Mouse (Mus musculus) left cerebral cortex, postnatal 10 days (tissue): ENCODE results near the gene Rassf8. TPM values are rescaled to one million over a fixed set of nuclear protein-coding genes. Genes with fewer than 3 reads are reported as not detected.

ENCODE experiments used
- DNase-seq, 2 experiments: peaks; one replicate each; pipeline ENCODE4 v3.0.0; 2021 to 2022; ENCODE audit warnings: low spot score in 2 of 2, mixed read lengths in 1 of 2; ENCODE audit errors: extremely low spot score in 1 of 2
- intact Hi-C: fragments of 180-260 bp; cut with DNase I; formaldehyde crosslinking; loops from one replicate; pipeline ENCODE4 v1.15.1; 2025
- total RNA-seq, 2 experiments: library from RNA; stranded (reverse); gene quantifications; 2 replicates each; pipeline ENCODE4 v1.2.3; 2021

Rassf8 gene
- total RNA-seq, 2 experiments from 2014 or later = 11.8 to 13.7 TPM

DNA sequence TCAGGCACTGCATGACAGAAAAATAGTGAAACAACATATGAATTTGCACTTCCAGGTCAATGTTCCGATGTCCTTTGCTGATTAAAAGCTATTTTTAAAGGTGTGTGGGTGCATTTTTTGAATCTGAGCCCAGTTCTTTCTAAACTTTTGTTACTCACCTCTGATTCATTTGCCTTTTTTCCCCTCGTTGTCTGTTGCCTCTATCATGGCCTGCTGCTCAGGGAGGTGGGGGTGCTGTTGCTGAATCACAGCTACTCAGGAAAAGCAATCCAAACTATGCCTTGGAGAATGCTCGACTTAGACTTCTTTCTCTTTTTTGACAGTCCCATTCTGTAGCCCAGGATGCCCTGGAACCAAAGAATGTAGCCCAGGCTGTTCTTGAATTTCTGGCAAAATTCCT is 1.3 kb upstream of the Rassf8 start:
- no peak for DNase-seq
- intact Hi-C loops = no loop called here

DNA sequence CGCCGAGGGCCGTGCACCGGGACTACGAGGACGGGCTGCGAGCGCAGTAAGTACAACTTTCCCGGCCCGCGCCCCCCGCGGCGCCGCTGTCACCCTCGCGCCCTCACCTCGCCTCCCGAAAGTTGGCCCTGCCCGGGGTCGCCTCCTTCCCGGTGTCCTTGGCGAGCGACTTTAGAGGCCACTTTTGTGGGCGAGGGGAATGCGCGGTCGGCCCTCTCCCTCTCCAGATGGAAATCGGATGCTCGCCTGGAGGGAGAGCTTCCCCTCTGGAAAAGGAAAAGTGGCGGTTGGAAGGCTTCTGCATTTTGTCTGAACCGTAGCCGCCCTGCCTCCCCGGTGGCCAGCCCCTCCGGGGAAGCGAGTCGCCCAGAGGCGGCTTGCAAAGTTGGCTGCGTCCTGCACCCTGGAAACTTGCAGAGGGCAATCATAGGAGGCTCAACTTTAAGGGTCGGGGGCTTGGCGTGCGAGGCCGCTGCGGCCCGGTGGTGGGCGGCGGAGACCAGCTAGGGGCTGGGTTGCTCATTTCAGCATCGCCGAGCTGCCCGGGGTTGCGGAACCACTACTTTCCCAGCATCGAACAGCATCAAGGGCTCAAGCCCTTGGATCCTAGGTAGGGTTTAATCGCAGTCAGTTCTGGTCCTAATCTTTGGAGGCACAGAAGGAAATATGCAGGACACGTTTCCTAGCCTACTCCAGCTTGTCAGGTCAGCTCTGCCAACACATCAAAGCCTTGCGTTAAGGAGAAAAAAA is 548 bp downstream of the Rassf8 start:
- intact Hi-C loops = no loop called here
- no peak for DNase-seq

DNA sequence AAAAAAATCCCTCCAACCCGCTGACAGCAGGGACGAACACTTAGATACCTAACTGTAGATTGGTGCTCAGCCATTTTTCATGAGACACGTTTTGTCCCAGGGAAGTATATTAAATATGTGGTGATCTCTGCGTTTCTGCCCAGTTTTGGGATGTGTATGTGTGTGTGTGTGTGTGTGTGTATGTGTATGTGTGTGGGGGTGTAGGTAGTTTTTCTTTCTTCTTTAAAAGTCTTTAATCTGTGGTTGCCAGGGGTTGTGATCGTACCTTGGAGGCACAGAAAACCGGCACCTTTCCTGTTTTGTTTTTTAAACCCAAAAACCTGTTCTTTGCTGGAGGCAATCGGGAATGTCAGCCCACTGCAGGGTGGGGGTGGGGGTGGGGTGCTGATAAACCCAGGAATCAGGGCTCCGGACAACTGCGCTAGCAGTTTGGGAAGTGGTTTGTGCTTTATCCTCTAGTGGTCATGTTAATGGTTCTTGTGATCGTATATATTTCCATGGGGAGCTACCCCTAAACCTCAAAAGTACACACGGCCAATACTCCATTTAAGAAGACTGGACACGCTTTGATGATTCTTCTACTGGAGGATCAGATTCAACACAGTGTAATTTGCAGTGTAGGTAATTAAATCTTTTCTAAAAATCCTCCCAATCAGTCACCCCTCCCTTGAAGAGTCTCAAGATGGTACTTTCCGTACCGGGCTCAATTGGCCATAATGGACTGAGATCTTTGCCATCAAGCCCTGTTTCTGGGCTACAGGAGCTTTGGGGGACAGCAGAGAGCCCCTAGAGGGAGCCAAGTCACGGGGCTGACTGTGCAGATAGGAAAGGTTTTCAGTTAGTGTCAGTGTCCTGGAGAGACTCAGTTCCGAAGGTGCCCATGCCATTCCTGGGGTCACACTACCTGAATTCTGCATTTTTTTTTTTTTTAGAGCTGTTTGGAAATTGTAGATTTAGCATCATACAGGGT is 1.4 kb downstream of the Rassf8 start:
- DNase-seq = no peak
- intact Hi-C loops = no loop called here

DNA sequence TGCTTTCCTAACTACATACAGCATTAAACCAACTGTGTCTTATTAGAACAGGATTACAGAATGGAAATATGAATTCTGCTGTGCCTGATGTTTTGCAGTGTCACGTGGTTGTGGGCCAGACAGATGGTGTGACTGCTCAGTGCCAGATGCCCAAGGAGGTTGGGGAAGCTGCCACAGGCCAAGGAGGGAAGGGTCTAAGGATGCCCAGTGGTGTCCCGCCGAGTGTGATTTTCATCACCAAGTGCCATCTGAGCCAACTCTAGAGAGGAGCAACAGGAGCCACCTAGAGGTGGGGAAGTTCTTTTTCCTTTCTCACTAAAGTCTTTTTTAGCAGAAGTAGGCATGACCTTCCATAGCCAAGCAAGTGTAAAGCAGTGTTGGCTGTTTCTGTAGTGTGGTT is 3.8 kb downstream of the Rassf8 start:
- DNase-seq = no peak
- intact Hi-C loops = no loop called here

DNA sequence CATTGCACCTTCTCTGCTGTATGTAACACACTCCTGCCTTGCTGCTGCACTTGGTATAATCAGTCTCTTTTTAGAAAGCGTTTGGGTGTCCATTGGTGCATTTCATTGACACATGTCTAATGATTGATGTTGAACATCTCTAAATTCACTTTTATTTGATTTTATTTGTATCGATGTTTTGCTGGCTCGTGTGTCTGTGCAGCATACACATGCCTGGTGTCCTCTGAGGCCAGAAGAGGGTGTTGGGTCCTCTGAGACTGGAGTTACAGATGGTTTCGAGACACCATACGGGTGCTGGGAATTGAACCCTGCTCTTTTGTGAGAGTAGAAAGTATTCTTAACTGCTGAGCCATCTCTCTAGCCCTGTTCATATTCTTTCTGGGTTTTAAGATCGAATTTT is 6.7 kb downstream of the Rassf8 start:
- intact Hi-C loops = no loop called here

DNA sequence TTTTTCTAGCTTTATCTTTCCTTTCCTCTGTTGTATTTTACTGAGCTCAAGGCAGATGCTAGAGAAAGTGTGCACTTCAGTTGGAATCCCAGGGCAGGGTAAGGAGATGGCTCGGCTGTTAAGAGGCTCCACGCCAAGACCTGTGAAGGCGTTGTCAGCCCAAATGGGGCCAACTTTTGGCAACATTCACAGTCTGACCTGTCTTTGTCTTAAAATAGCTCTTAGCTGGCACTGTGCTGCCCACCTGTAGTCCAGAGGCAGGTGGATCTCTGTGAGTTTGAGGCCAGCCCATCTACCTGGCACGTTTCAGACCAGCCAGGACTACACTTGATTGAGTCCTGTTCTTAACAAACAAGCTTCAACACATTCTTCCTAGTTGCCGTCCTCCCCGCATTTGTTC is 7.9 kb downstream of the Rassf8 start:
- intact Hi-C loops = no loop called here
- DNase-seq = no peak

More for the DNA sequence above, 6.7 kb downstream of the Rassf8 start:
- DNase-seq = no peak

DNA sequence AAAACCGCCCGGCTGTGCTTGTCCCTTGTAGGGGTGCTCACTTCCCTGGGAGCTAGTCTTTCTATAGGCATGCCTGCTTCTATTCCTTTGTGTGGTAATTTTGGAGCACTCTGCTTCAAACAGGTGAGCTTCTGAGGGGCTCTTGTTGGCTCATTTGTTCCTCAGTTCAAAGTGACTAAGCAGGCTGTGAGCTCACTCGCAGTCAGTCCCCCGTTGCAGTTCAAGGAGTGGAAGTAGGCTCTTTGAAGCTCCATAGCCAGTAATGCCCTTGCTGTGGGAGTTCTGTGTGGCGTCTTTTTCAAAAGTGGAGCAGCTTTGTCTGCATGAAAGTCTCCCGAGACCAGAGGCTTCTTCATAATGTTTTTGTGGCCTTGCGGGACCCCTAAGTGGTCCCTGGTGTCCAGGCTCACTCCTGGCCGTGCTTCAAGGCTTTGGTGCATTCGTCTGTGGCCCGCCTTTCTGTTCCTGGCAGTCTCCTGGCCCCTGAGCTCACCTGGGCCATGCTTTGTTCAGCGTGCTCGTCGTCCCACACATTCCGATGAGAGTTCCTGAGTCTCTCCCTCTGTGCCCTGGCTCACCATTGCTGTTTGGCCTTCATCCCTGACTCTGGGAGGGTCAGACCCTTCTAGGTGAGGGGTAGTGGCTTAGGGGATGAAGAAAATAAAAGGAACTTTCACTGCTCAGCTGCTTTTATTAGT is 9.5 kb downstream of the Rassf8 start:
- intact Hi-C loops = no loop called here
- no peak for DNase-seq

DNA sequence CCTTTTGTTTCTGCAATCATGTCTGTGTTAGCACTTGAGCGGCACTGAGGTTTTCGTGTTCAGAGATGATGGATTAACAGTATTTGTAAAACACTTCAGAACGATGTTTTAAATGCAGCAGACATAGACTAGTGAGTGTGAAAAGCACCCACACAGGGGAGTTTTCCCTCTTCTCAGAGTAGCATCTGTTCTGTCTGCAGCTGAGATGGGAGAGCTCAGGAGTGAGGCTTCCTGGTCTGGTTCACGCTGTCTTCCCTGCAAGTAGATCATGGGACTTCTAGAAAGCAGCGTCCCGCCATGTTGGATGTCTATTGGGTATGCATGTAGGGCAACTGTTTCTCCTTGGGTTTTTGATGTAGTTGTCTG is 10.1 kb downstream of the Rassf8 start:
- intact Hi-C loops = no loop called here
- DNase-seq = no peak

DNA sequence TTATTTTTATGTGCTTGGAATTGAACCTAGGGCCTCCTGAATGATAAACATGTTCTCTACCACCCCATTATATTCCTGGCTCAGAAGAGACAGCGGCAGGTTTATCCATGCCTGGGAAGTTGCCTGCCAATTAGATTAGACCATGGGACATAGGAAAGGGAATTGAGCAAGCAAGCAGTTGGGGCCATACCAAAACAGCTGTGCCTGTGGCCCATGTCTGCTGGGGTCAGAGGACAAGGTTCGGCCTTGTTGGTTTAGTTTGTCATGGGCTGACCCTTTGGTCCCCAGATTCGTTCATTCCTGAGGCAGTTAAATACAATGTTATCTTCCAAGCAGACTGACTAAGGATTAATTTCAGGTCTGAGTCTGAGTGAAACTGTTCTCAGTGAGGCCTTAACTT is 10.8 kb downstream of the Rassf8 start:
- intact Hi-C loops = no loop called here
- DNase-seq = no peak

DNA sequence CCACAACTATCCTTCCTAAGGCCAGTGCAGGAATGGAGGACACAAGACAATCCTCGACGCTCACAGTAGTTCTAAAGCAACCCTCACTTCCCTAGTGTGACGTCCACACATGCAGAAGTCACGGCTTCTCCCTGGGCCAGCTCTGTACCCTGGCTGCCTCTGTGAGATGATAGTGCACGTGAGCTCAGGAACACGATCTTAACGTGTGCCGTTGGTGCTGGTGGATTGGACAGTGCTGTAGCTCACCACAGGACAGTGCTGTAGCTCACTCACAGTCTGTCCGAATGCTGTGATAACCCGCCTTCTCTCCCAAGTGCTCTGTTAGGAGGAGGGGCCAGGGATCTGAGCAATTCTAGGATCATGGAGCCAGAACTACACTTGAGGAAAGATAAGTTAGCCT is 12.1 kb downstream of the Rassf8 start:
- intact Hi-C loops = no loop called here

DNA sequence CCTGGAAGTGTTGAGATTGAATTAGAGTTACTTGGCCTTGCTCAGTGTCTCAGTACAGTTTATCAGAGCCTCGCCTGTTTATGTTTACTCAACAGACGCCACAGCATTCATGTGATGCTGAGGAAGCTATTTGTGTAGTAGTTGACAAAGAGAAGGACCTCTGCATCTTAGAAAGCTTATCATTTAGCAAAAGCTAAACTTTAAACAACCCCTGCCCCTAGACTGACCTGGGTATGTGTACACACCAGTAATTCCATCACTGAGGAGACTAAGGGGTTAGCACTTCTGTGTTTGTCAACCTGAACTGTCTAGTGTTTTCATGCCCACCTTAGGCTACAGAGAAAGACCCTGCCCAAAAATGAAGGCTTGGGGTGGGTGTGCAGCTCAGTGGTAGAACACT is 12.9 kb downstream of the Rassf8 start:
- DNase-seq = no peak
- intact Hi-C loops = no loop called here

More for the DNA sequence above, 12.1 kb downstream of the Rassf8 start:
- DNase-seq = no peak

DNA sequence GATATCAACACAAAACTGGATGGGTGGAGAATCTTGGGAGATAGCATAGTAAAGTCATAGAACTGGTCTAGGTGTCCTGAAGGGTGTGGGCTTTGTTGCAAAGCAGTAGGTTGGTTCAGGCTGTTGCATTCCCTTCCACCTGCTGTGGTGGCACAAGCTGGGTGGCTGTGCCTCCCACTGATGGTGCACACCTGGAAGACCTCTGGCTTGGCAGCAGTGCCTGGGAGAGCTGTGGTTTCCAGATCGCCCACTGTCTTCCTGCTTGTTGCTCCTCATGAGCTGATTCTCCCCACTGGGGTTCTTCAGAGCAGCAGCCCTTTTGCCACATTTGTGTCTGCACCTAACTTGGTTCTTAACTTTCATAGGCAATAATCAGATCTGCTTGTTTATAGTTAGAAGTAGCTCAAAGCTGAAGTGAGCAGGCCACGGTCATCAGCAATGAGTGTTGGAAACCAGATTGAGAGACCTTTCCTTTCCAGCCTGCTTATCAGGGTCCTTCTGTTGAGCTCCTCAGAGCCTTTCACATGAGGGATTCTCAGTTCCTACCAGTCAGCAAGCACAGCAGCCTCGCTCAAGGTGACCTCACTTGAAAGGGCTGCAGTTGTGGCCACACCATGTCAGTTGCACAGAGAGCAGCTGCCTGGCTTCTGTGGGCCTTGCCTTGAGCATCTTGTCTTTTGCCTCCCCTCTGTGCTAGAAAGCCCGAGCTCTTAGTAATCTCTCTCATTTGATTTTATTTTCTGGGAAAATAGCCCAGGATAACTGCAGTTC is 13.9 kb downstream of the Rassf8 start:
- no peak for DNase-seq
- intact Hi-C loops = no loop called here

DNA sequence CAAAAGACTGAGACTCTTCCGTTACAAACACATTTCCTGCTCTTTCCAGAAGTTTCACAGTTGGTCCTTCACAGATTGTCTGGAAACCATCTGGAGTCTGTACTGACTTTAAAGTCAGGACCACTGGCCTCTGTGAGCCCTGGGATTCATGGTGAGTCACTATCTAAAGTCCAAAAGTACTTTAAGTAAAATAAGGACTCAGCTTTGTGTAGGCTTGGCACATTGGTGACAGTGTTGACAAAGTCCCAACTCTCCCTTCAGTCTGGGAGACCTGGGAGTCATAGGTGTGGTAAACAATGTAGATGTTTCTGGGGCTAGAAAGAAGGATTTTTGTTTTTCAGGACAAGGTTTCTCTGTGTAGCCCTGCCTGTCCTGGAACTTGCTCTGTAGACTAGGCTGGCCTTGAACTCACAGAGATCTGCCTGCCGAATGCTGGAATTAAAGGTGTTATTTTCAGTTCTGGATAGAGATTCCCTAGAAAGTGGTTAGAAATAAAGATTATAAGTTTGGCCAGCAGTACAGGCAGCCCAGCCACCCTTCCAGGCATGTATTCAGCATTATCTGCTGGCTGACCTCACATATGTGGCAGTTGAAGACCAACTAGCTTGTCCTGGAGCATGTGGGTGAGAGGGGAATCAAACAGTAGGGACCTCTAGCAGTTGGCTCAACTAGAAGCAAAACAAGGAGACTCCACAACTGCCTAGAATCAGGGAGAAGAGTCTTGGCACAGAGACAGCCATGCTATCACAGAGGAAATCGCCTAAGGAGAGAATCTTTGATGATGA is 14.8 kb downstream of the Rassf8 start:
- intact Hi-C loops = no loop called here
- DNase-seq = no peak

DNA sequence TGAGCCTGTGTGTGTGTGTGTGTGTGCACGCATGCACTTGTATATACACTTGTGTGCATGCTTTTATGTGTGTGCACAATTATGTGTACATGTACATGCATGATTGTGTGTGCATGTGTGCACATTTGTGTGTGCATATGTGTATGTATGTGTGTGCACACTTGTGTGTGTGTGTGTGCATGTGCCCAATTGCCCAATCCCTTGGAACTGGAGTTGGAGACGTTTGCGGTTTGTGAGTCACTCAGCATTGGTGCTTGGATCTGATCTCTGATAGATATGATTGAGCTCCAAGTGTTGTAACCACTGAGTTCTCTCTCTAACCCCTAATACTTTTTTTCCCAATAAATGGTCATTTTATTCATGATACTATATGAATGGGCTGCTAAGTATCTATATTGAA is 15.5 kb downstream of the Rassf8 start:
- intact Hi-C loops = no loop called here
- DNase-seq = no peak

DNA sequence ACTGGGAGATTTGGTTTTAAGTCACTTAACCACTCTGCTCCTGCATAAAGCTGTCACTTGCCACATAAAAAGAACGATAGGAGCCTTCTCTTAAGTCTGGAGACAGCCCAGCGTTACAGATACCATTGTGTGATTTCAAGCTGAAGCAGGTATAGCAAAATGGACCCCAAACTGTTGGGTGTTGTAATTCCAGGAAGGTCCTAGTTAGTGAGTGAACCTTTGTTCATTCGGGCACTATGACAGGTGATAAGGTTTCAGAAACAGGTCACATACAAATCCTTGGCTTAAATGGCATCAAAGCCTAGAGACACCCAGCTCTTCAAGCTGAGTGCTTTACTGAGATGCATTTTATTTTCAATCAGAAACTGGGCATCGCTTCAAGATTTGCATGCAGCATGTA is 16.5 kb downstream of the Rassf8 start:
- intact Hi-C loops = no loop called here
- DNase-seq = no peak

DNA sequence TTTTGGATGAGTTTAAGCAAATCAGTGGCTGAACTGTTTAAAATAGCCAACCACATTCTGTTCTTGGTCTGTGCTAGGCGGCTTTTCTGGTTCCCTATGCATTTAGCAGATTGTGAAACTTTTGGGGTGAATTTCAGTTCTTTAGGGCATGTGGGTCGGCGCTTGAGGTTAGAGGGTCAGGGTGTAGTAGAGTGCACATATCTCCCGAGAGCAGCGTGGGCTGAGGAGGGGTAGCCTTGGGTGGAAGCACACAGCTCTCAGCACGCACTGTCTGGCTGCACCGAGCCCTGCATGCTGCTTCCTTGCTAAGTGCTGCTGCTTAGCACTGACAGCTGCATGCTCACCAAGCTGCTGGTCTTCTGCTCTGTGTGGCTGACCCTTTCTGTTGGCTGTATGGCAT is 18.5 kb downstream of the Rassf8 start:
- peak in 1 of 2 experiments; percentile 32 for DNase-seq

DNA sequence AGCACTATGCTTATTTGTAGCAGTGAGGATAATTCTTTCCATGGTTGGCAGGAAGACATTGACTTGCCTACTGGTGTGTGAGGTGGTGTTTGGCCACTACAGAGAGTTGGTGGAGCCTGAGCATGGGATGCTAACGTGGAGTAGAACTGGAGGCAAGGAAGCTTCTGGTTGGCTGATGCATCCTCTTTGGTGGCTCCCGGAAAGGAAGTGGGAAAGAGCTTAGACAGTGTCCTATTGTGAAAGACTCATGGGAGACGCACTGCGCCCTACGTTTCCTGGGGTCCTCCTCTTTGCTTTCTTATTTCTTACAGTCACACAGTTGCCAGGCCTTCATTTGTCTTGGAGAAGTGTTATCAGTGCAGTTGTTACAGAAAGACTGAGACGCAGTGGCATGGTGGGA is 20.4 kb downstream of the Rassf8 start:
- DNase-seq = no peak
- intact Hi-C loops = no loop called here

More for the DNA sequence above, 18.5 kb downstream of the Rassf8 start:
- intact Hi-C loops = no loop called here

DNA sequence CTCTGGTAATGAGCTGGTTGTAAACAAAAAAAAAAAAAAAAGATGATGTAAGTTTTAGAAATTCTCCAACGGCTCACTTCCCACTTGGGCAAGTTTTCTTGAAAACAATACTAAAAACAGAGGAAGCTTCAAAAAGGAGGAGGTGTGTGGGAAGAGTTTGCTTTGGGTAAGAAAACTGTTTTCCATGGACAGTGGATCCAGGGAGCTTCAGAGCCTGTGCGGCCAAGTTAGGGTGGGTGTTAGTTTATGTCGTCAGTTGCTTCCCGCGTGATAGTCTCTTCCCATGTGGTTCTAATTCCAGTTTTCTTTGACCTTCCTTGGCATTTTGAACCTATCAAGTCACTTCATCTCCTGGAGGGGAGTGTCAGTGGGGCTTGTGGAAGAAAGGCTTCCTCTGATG is 21.1 kb downstream of the Rassf8 start:
- no peak for DNase-seq
- intact Hi-C loops = no loop called here
